Mouse (Mus musculus): ENCODE results near the gene Nrxn3.

DNA sequence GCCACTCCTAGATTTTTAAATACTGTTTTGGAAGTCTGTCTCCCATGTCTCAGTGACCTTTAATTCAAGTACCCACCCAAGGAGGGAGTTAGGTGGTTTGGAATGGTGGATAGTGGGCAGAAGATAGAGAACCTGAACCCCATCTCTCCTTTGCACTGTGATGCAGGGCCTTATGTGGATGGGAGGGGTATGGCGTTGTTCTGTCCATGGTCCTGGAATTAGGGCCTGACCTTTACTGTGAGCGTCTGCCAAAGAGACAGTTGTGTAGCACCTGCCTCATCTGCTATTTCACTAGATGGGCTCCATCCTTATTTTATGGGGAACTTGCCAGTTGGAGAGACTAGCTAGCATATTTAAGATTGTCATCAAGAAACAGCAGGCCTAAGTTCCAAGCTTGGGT lies 8.0 kb downstream of the Nrxn3 start:
- TF ChIP-seq CTCF (IDR thresholded peaks at IDR 0.05; ENCODE audit: extremely low read depth, insufficient read length, insufficient replicate concordance, low read depth, low read length), result no peak
- TF ChIP-seq POLR2A (IDR thresholded peaks at IDR 0.05; ENCODE audit: low read depth, low read length), result no peak
